Mouse (Mus musculus) stomach, embryonic 14.5 days (tissue): ENCODE data around the gene Lmo2. TPM values are rescaled to one million over a fixed set of nuclear protein-coding genes. Genes with fewer than 3 reads are reported as not detected.

Experiments
- ATAC-seq: fragments of 200-750 bp; cut with Nextera tagmentation; 2 replicates; pipeline ENCODE4 v1.8.0; 2017; ENCODE audit warnings: low read depth, moderate TSS enrichment; ENCODE audit not compliant: insufficient number of reproducible peaks, insufficient read depth, low FRiP score
- H3K27ac ChIP-seq: fragments of 300-500 bp; sonication (generic); 2 replicates; pipeline ENCODE4 v1.5.1; 2014; ENCODE audit warnings: mild to moderate bottlenecking, low read length, moderate library complexity, mixed read lengths
- H3K27me3 ChIP-seq: fragments of 300-500 bp; sonication (generic); 2 replicates; pipeline ENCODE4 v1.6.1; 2014; ENCODE audit warnings: low read length, control low read depth, mixed read lengths; ENCODE audit not compliant: control insufficient read depth, insufficient read depth
- H3K36me3 ChIP-seq: fragments of 300-500 bp; sonication (generic); 2 replicates; pipeline ENCODE4 v1.6.1; 2014; ENCODE audit warnings: mild to moderate bottlenecking, control low read depth, low read length, moderate library complexity, mixed read lengths; ENCODE audit not compliant: control insufficient read depth, insufficient read depth
- H3K4me1 ChIP-seq: fragments of 300-500 bp; sonication (generic); 2 replicates; pipeline ENCODE4 v1.6.1; 2014; ENCODE audit warnings: low read length, control low read depth, mixed read lengths; ENCODE audit not compliant: control insufficient read depth, insufficient read depth
- H3K4me2 ChIP-seq: fragments of 300-500 bp; sonication (generic); replicated peaks from 2 replicates; pipeline ENCODE4 v1.6.1; 2014; ENCODE audit warnings: low read depth, low read length, control low read depth
- H3K4me3 ChIP-seq: fragments of 300-500 bp; sonication (generic); 2 replicates; pipeline ENCODE4 v1.5.1; 2014; ENCODE audit warnings: low read depth, low read length, control low read depth
- H3K9ac ChIP-seq: fragments of 300-500 bp; sonication (generic); replicated peaks from 2 replicates; pipeline ENCODE4 v1.6.1; 2014; ENCODE audit warnings: low read depth, mild to moderate bottlenecking, control low read depth, low read length, moderate library complexity, mixed read lengths
- H3K9me3 ChIP-seq: fragments of 300-500 bp; sonication (generic); 2 replicates; pipeline ENCODE4 v1.6.1; 2016; ENCODE audit warnings: low read depth, low read length, control low read depth; ENCODE audit not compliant: control insufficient read depth
- WGBS: fragments of 180-500 bp; shearing (Covaris S2); extraction: QIAGEN DNeasy Blood & Tissue Kit; methylation state at CpG from one replicate; pipeline ENCODE4 v1.1.7; 2014; 5-methylcytosine and 5-hydroxymethylcytosine counted together
- polyA plus RNA-seq: library from polyadenylated mRNA; unstranded; fragments of >200 nt; fragmentation: Nextera tagmentation; extraction: Ambion mirVana; gene quantifications from 2 replicates; pipeline ENCODE4 v1.2.1, GENCODE M21; 2014

Gene Lmo2
- polyA plus RNA-seq: 14.8 and 15.0 TPM in 2 replicates

- ATAC-seq: no peak
- no peak within 1 kb of the TSS for H3K4me3 ChIP-seq
- H3K4me2 ChIP-seq: no peak within 1 kb of the TSS
- H3K9ac ChIP-seq: no peak within 1 kb of the TSS
- no peaks in the 10 kb centered on the region for H3K27me3 ChIP-seq
- 59% methylated on average over 10 of the region's 10 CpGs for WGBS
- no peaks in the 10 kb centered on the region for H3K9me3 ChIP-seq
- H3K4me1 ChIP-seq: no peaks in the 10 kb centered on the region
- no peaks in the 10 kb centered on the region for H3K36me3 ChIP-seq
- H3K27ac ChIP-seq: no peak within 1 kb of the TSS
Measured at GRCm38 (mm10) chr2:103957649-103958546, at the start of gene Lmo2. Lmo2 (plus strand) TSS chr2:103957986.

- Histone ChIP-seq H3K4me3 (no peak overlapping the region), H3K4me1 (0 out of 2 replicates have a peak, but pooled peaks cover 2% of the 10 kb centered on the region), H3K9me3 (no peaks in the 10 kb centered on the region), H3K9ac (no peak overlapping the region), H3K36me3 (no peaks in the 10 kb centered on the region), H3K27ac (no peak overlapping the region), H3K27me3 (no peaks in the 10 kb centered on the region), H3K4me2 (no peak overlapping the region)
- 89% methylated on average over 5 of the region's 5 CpGs for WGBS
- no peak for ATAC-seq
Measured at GRCm38 (mm10) chr2:103910601-103911000, 47.2 kb upstream of the Lmo2 start.

- Histone ChIP-seq H3K27ac (no peak overlapping the region), H3K9ac (no peak overlapping the region), H3K9me3 (no peaks in the 10 kb centered on the region), H3K4me1 (no peaks in the 10 kb centered on the region), H3K27me3 (no peaks in the 10 kb centered on the region), H3K36me3 (no peaks in the 10 kb centered on the region), H3K4me3 (no peak overlapping the region), H3K4me2 (no peak overlapping the region)
- ATAC-seq: no peak
- WGBS: 83% methylated on average over 16 of the region's 16 CpGs
Measured at GRCm38 (mm10) chr2:103912481-103913251, 45.1 kb upstream of the Lmo2 start.

GRCm38 (mm10) chr2:103913252-103913650 lies 44.5 kb upstream of the Lmo2 start:
- Histone ChIP-seq H3K36me3 (no peaks in the 10 kb centered on the region), H3K9me3 (no peaks in the 10 kb centered on the region), H3K27ac (no peak overlapping the region), H3K4me2 (no peak overlapping the region), H3K4me3 (no peak overlapping the region), H3K4me1 (no peaks in the 10 kb centered on the region), H3K27me3 (no peaks in the 10 kb centered on the region), H3K9ac (no peak overlapping the region)
- no peak for ATAC-seq
- WGBS: 54% methylated on average over 6 of the region's 6 CpGs

- H3K27me3 ChIP-seq: no peaks in the 10 kb centered on the region
- 89% methylated on average over 5 of the region's 5 CpGs for WGBS
- no peak overlapping the region for H3K4me3 ChIP-seq
Measured at GRCm38 (mm10) chr2:103916069-103916468, 41.7 kb upstream of the Lmo2 start.

GRCm38 (mm10) chr2:103917375-103917774 lies 40.4 kb upstream of the Lmo2 start:
- H3K4me1 ChIP-seq: no peaks in the 10 kb centered on the region
- no peaks in the 10 kb centered on the region for H3K27me3 ChIP-seq
- H3K27ac ChIP-seq: no peak overlapping the region
- H3K9me3 ChIP-seq: no peaks in the 10 kb centered on the region
- H3K4me3 ChIP-seq: no peak overlapping the region
- 77% methylated on average over 5 of the region's 5 CpGs for WGBS
- ATAC-seq: no peak
- H3K36me3 ChIP-seq: no peaks in the 10 kb centered on the region
- H3K9ac ChIP-seq: no peak overlapping the region
- no peak overlapping the region for H3K4me2 ChIP-seq

More at GRCm38 (mm10) chr2:103916069-103916468, 41.7 kb upstream of the Lmo2 start:
- H3K9ac ChIP-seq: no peak overlapping the region
- no peak for ATAC-seq
- no peak overlapping the region for H3K4me2 ChIP-seq
- H3K9me3 ChIP-seq: no peaks in the 10 kb centered on the region
- no peaks in the 10 kb centered on the region for H3K4me1 ChIP-seq
- H3K36me3 ChIP-seq: no peaks in the 10 kb centered on the region
- H3K27ac ChIP-seq: no peak overlapping the region

GRCm38 (mm10) chr2:103918375-103918774 lies 39.4 kb upstream of the Lmo2 start:
- WGBS: 79% methylated on average over 2 of the region's 2 CpGs
- ATAC-seq: no peak
- Histone ChIP-seq H3K4me3 (no peak overlapping the region), H3K36me3 (no peaks in the 10 kb centered on the region), H3K9ac (no peak overlapping the region), H3K4me2 (no peak overlapping the region), H3K9me3 (no peaks in the 10 kb centered on the region), H3K27ac (no peak overlapping the region), H3K27me3 (no peaks in the 10 kb centered on the region), H3K4me1 (no peaks in the 10 kb centered on the region)

GRCm38 (mm10) chr2:103919488-103919887 lies 38.3 kb upstream of the Lmo2 start:
- H3K4me1 ChIP-seq: no peaks in the 10 kb centered on the region
- whole genome bisulfite sequencing: 90% methylated on average over 6 of the region's 6 CpGs
- no peaks in the 10 kb centered on the region for H3K9me3 ChIP-seq
- no peak overlapping the region for H3K4me2 ChIP-seq
- H3K36me3 ChIP-seq: no peaks in the 10 kb centered on the region
- no peak overlapping the region for H3K9ac ChIP-seq
- H3K4me3 ChIP-seq: no peak overlapping the region
- ATAC-seq: no peak
- H3K27me3 ChIP-seq: no peaks in the 10 kb centered on the region
- no peak overlapping the region for H3K27ac ChIP-seq
